Mouse (Mus musculus) heart, embryonic 11.5 days (tissue): ENCODE results near the gene Tmprss12. TPM values are rescaled to one million over a fixed set of nuclear protein-coding genes. Genes with fewer than 3 reads are reported as not detected.
"Not testable (repeated sequence)": the region's sequence is repeated elsewhere in the genome, so short reads cannot be mapped to it uniquely, and the experiment has no call there.

Source experiments
- ATAC-seq: fragments of 200-750 bp; cut with Nextera tagmentation; replicated peaks from 2 replicates; pipeline ENCODE4 v1.8.0; 2017; ENCODE audit warnings: moderate library complexity; ENCODE audit not compliant: insufficient number of reproducible peaks, low FRiP score, low TSS enrichment
- H3K27ac ChIP-seq: fragments of 300-500 bp; sonication (generic); 2 replicates; pipeline ENCODE4 v1.5.1; 2014; ENCODE audit warnings: mild to moderate bottlenecking, low read depth, low read length
- H3K27me3 ChIP-seq: fragments of 300-500 bp; sonication (generic); 2 replicates; pipeline ENCODE4 v1.6.1; 2014; ENCODE audit warnings: mild to moderate bottlenecking, low read length, mixed read lengths; ENCODE audit not compliant: control insufficient read depth, insufficient read depth
- H3K36me3 ChIP-seq: fragments of 300-500 bp; sonication (generic); 2 replicates; pipeline ENCODE4 v1.6.1; 2014; ENCODE audit warnings: mild to moderate bottlenecking, low read length, moderate library complexity, mixed read lengths; ENCODE audit not compliant: control insufficient read depth, insufficient read depth
- H3K4me1 ChIP-seq: fragments of 300-500 bp; sonication (generic); 2 replicates; pipeline ENCODE4 v1.6.1; 2014; ENCODE audit warnings: low read length; ENCODE audit not compliant: control insufficient read depth, insufficient read depth
- H3K4me2 ChIP-seq: fragments of 300-500 bp; sonication (generic); 2 replicates; pipeline ENCODE4 v1.6.1; 2014; ENCODE audit warnings: mild to moderate bottlenecking, moderate library complexity
- H3K4me3 ChIP-seq: fragments of 300-500 bp; sonication (generic); 2 replicates; pipeline ENCODE4 v1.5.1; 2014; ENCODE audit warnings: low read depth, low read length
- H3K9ac ChIP-seq: fragments of 300-500 bp; sonication (generic); 2 replicates; pipeline ENCODE4 v1.6.1; 2014; ENCODE audit warnings: mild to moderate bottlenecking, low read depth, low read length, moderate library complexity
- H3K9me3 ChIP-seq: fragments of 300-500 bp; sonication (generic); replicated peaks from 2 replicates; pipeline ENCODE4 v1.6.1; 2016; ENCODE audit warnings: low read length; ENCODE audit not compliant: control insufficient read depth
- WGBS: fragments of 180-500 bp; shearing (Covaris S2); extraction: QIAGEN DNeasy Blood & Tissue Kit; methylation state at CpG from one replicate; pipeline ENCODE4 v1.1.7; 2014; ENCODE audit not compliant: insufficient replicate concordance; 5-methylcytosine and 5-hydroxymethylcytosine counted together
- polyA plus RNA-seq: library from polyadenylated mRNA; unstranded; fragments of >200 nt; fragmentation: Nextera tagmentation; extraction: Ambion mirVana; gene quantifications from 2 replicates; pipeline ENCODE4 v1.2.1, GENCODE M21; 2014

Tmprss12 gene
- polyA plus RNA-seq, 1 experiment from 2014 or later, result not detected

GRCm38 (mm10) chr15:100292326-100292725, 11.7 kb downstream of the Tmprss12 start:
- H3K27me3 ChIP-seq, result peaks cover 4% of the 10 kb centered on the region; the same call in 1 of the 2 replicates
- H3K9me3 ChIP-seq, result no peaks in the 10 kb centered on the region
- H3K4me3 ChIP-seq, result no peak overlapping the region
- no peak overlapping the region for H3K4me2 ChIP-seq
- H3K27ac ChIP-seq, result no peak overlapping the region
- peaks cover 3% of the 10 kb centered on the region; the same call in 1 of the 2 replicates for H3K4me1 ChIP-seq
- ATAC-seq, result no peak
- 60% methylated on average over 7 of the region's 7 CpGs for WGBS
- no peaks in the 10 kb centered on the region for H3K36me3 ChIP-seq
- H3K9ac ChIP-seq, result no peak overlapping the region

DNA sequence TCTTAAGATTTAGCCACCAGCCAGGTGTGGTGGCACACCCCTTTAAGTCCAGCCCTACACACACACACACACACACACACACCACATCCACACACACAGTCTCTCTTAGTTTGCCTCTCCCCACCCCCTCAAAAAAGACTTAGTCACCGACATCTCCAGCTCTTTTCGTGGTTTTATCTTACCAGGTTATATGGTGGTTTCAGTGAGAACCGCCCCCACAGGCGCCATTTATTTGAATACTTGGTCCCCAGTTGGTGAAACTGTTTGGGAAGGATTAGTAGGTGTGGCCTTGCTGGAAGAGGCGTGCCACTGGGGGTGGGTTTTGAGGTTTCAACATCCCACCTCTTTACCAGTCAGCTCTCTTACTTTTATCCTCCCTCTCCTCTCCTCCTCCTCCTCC, 17.2 kb downstream of the Tmprss12 start:
- no peak for ATAC-seq
- Histone ChIP-seq H3K27me3 (no peaks in the 10 kb centered on the region), H3K4me1 (no peaks in the 10 kb centered on the region), H3K4me2 (no peak overlapping the region), H3K27ac (no peak overlapping the region), H3K9me3 (no peaks in the 10 kb centered on the region), H3K4me3 (no peak overlapping the region), H3K9ac (no peak overlapping the region), H3K36me3 (no peaks in the 10 kb centered on the region)
- WGBS, result 84% methylated on average over 5 of the region's 5 CpGs

- Histone ChIP-seq H3K4me2 (no peak overlapping the region), H3K4me3 (no peak overlapping the region), H3K27me3 (no peaks in the 10 kb centered on the region), H3K4me1 (peaks cover 4% of the 10 kb centered on the region; the same call in 1 of the 2 replicates), H3K36me3 (no peaks in the 10 kb centered on the region), H3K9ac (no peak overlapping the region), H3K27ac (no peak overlapping the region), H3K9me3 (no peaks in the 10 kb centered on the region)
- ATAC-seq, result no peak
- WGBS, result 74% methylated on average over 6 of the region's 6 CpGs
These were observed 19.9 kb downstream of the Tmprss12 start for GRCm38 (mm10) chr15:100300499-100300898.

DNA sequence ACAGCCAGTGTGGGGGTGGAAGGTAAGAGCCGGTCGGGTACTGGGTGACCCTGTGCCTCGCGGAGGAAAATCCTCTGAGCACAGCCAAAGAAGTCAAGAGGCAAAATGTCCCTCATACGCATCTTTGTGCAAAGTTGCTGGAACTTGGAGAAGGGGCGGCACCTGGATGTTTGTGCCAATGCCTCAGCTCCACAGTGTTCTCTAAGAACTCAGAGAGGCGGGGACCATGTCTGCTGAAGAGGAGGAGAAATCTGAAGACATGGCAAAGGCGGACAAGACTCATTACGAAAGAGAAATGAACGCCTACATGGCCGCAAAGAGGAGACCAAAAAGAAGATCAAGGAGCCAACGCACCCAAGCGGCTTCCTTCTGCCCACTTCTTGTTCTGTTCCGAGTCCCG, 20.9 kb downstream of the Tmprss12 start:
- Histone ChIP-seq H3K4me3 (no peak overlapping the region), H3K27ac (no peak overlapping the region), H3K36me3 (no peaks in the 10 kb centered on the region), H3K4me2 (no peak overlapping the region), H3K4me1 (peaks cover 4% of the 10 kb centered on the region; the same call in 1 of the 2 replicates), H3K9ac (no peak overlapping the region), H3K27me3 (no peaks in the 10 kb centered on the region), H3K9me3 (no peaks in the 10 kb centered on the region)
- no peak for ATAC-seq
- 80% methylated on average over 15 of the region's 15 CpGs for WGBS

- H3K36me3 ChIP-seq, result no peaks in the 10 kb centered on the region
- no peak overlapping the region for H3K27ac ChIP-seq
- no peaks in the 10 kb centered on the region for H3K9me3 ChIP-seq
- peak overlapping the region; percentile 48; the same call in 1 of the 2 replicates for H3K4me3 ChIP-seq
- no peaks in the 10 kb centered on the region for H3K27me3 ChIP-seq
- peak overlapping the region; percentile 65; the same call in 1 of the 2 replicates for H3K9ac ChIP-seq
- ATAC-seq, result no peak
- H3K4me2 ChIP-seq, result peak overlapping the region; percentile 68
- H3K4me1 ChIP-seq, result peaks cover 4% of the 10 kb centered on the region; the same call in 1 of the 2 replicates
- 56% methylated on average over 8 of the region's 8 CpGs for WGBS
These were observed 22.9 kb downstream of the Tmprss12 start for GRCm38 (mm10) chr15:100303428-100304018.

DNA sequence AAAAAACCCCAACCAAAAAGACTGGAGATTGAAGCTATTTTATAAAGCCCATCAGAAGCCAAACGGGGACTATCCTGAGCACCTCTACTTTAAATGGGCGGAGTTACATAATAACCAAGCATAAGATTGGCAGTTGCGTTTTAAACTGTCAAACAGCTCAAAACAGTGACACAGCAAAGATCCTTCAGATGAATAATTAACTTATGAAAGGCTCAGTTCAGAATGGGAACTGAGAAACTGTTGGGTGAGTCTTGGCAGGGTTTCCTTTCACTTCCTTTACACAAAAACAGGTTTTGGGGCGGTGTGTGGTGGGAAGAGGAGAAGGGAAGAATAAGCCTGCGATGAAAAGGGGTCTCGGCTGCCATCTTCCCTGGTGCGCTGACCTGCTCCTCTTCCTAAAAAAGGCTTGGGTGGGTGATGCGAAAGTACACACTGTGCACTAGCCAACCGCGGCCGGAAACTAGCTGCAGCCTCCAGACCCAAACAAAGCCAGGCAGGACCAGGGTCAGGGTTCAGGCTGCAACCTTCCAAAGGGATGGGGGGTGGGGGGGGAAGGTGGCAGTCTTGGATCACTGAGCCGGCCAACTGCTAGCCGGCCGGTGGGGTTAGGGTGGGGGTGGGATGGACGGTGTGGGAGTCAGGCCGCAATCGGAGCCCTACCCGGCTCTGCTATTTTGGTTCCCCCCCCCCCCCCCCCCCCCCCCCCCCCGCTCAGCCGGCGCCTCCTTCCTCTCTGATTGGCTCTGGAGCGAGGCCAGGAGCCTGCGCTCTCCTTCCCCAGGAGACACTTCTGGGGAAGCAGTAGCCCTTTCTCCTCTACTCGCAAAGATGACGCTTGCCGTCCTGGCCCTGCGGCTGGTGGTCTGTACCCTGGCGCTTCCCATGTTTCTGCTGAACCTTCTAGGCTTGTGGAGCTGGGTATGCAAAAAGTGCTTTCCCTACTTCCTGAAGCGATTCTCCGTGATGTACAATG, 23.7 kb downstream of the Tmprss12 start, which contains the start of gene Mettl7a1:
TSS of gene Mettl7a1 (plus strand) at position 122 of the 973 bp plus-strand sequence.
- Histone ChIP-seq H3K36me3 (no peaks in the 10 kb centered on the region), H3K9me3 (no peaks in the 10 kb centered on the region), H3K4me1 (peaks cover 4% of the 10 kb centered on the region; the same call in 1 of the 2 replicates), H3K27me3 (no peaks in the 10 kb centered on the region), H3K9ac (peak within 1 kb of the TSS; percentile 65), H3K4me2 (peak within 1 kb of the TSS; percentile 68), H3K27ac (peak within 1 kb of the TSS; percentile 74), H3K4me3 (peak within 1 kb of the TSS; percentile 48)
- ATAC-seq, result peak; percentile 54
- WGBS, result 3% methylated on average over 22 of the region's 30 CpGs

GRCm38 (mm10) chr15:100306201-100306600, 25.6 kb downstream of the Tmprss12 start:
- Histone ChIP-seq H3K9me3 (no peaks in the 10 kb centered on the region), H3K27ac (no peak overlapping the region), H3K36me3 (no peaks in the 10 kb centered on the region), H3K4me1 (peaks cover 4% of the 10 kb centered on the region; the same call in 1 of the 2 replicates), H3K4me2 (no peak overlapping the region), H3K27me3 (no peaks in the 10 kb centered on the region), H3K4me3 (no peak overlapping the region), H3K9ac (no peak overlapping the region)
- WGBS, result 72% methylated on average over 2 of the region's 2 CpGs
- no peak for ATAC-seq

- ATAC-seq, result 0 out of 2 replicates have a peak, but pooled peaks have one; percentile 9
- not testable (repeated sequence) for H3K27me3 ChIP-seq
- WGBS, result 49% methylated on average over 11 of the region's 11 CpGs
These were observed 26.9 kb downstream of the Tmprss12 start for GRCm38 (mm10) chr15:100307438-100308096.

More at GRCm38 (mm10) chr15:100307438-100308096, 26.9 kb downstream of the Tmprss12 start:
- not testable (repeated sequence) for H3K4me1 ChIP-seq, H3K9me3 ChIP-seq, H3K4me2 ChIP-seq, H3K36me3 ChIP-seq, H3K9ac ChIP-seq, H3K27ac ChIP-seq, H3K4me3 ChIP-seq
